Mouse (Mus musculus): ENCODE measurements around the gene Fam173a.

Gene Fam173a

DNA sequence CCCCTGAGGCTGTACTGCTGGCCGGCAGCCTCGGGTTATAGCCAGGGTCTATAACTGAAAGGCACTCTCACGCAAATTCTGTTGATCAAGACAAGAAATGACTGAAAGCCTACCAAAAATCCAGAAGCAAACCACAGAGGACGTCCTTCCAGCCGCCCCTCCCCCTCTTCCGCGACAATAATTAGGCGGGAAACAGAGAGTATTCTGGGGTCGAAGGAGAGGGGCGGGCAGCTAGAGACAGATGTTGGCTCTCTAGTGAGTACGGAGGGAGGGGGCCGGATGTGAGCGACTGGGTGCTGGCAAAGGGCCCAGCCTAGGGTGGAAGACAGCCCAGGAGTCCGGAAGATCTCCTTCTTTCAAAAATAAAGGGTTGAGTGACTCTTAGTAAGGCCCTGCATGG is at the start of gene Fam173a:
Gene Fam173a, minus strand, starts transcription at position 287 of the 400 bp plus-strand sequence.
- peak; percentile 54 for DNase-seq (ENCODE audit: low spot score)

DNA sequence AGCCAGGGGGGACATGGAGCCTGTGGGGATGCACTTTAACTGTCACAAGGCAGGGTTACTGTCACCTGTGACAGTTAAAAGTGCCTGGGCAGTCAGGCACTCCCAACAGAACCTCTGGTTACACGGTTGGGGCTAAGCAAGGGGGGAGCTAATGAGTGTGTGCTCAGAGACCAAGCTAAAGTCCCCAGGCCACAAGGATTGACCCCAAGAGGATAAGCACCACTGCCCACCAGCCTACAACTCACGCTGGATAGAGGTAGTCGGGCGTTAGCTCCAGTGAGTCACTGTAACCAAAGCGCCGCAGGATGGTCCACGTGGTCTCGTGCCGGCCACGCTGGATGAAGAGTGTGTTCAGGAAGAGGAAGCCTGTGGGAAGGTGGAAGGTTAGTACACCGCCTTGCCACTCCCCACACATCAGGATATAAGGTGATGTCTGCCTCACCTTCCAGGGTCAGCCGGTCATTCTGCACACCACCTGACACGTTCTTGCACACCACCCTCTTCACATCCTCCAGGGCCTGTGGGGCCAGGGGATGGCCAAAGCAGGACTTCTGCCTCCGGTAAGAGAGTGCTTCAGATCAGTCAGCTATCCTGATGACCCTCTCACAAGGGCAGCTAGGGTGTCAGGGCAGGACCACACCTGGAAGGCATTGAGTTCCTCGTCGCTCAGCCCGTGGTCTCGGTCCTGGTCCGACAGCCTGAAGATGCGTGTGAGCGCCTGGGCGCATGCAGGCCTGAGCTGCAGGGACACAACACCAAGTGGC is 48.6 kb upstream of the Fam173a start, which contains the start of gene Gm20683:
Gene Gm20683, minus strand, starts transcription at position 647 of the 764 bp plus-strand sequence.
- DNase-seq (ENCODE audit: low spot score) = no peak

DNA sequence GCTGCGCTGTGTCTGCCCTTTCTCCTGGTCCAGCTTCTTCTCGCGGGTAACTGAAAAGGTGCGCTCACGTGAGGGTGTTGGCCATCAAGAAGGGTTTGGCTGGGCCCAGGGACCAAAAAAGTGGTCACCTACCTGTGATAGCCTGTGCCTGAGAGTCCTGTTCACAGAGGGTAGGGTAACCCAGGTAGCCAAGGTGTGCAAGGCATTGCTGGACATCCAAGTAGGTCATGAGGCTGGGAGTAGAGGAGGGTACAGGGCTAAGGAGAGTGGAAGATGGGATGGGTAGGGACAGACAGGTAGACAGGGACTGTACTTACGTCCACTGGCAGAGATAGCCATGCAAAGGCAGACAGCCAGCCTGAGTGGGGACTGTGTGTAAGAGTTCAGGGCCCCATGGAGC is 47.8 kb upstream of the Fam173a start:
- no peak for DNase-seq (ENCODE audit: low spot score)

DNA sequence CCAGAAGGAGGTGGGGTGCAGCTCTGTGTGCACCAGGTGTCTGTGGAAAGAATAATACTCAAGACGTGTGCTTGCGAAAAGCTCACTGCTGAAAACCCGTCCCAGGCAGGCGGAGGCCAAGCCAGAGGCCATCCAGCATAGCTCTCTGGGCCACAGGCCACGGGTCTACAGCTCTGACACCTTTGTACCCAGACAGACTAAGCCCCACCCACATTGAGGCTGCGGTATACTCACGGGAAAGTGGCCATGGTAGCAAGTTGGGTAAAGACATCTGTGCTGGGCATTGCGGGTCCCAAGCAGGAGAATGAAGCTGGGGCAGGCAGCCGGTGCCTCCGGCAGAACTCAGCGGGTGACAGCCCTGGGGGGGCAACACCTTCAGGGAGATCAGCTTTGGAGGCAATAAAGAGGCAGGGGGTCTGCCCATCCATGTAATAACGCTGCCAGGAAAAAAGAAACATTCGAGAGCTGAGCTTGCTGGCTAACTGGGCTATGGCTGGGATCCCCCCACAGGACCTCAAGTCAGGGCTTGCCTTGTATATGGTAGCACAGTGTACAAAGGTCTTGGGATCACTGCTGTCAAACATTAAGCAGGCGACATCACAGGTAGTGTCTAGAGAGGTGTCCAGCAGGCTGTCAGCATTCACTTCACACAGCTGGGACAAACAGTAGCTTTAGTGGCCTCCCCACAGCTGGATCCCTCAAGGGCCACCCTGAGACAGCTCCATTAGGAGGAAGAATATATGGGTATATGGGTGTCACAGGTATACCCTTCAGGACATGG is 46.9 kb upstream of the Fam173a start:
- no peak for DNase-seq (ENCODE audit: low spot score)

DNA sequence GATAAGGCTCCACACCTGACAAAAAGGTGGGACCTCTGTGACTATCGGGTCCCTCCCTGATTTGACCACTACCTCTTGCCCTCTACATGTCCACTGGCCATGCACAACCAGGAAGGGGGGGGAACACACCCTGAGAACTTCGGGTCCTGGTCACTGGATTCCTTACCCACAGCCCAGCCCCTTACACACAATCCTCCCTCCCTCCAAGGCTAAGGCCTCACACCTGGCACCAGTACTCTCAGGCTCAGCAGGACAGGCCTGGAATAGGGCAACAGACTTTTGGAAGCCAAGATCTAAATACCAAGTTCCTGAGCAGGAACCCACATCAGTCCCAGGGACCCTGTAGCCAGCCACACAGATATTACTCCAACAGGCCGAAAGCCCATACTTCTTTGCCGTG is 46.2 kb upstream of the Fam173a start:
- no peak for DNase-seq (ENCODE audit: low spot score)

- DNase-seq (ENCODE audit: low spot score) = no peak
Measured at GRCm38 (mm10) chr17:25837533-25837932, 44.8 kb upstream of the Fam173a start.

- DNase-seq (ENCODE audit: low spot score) = no peak
Measured at GRCm38 (mm10) chr17:25837076-25837410, 44.3 kb upstream of the Fam173a start, which contains the start of gene Rhbdl1. Rhbdl1 (minus strand) TSS chr17:25837295.

DNA sequence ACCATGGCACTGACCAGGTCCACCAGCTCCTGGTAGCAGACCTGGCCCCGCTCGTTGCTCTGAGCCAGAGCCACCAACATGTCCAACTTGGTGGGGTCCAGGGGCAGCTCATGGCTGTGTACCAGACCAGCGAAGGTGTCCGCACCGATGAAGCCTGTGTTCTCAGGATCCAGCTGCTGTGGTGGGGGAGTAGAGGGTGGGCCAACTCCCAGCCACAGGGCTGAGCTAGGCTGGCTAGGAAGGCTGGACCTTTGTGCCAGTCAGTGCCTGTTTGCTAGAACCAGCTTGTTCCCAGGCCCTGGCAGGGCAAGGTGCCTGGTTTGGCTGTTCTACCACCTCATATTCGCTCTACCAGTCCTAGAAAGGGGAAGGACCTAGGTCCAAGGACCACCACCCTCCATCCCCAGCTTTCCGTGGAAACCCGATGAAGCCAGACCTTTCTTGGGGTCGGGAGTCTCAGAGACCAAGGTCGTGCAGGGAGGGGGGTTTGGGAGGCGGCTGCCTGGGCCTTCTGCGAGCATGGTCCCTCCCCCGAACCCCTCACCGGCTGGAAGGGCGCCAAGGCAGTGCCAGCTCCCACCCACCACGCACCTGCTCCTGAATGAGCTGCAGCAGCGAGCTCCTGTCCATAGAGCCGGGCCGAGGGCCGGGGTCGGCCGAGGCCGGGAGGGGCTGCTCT is 43.8 kb upstream of the Fam173a start:
- DNase-seq (ENCODE audit: low spot score) = no peak

DNA sequence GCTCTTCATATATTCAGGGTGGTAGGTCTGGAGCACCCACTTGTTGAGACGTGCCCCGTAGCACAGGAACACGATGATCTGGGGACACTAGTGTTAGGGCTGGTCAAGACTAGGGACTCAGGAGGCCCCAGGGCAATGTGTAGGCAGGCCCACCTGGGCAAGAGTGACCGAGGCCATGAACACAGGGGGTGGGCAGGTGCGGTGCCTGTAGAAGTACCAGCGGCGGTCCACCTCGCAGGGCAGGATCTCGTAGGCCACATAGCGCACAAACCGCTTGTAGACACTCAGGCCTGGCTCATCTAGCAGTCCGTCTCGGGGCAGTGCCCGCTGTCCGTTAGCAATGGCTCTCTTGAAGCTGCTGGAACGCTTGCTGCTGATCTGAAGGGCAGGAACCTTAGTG is 43.1 kb upstream of the Fam173a start:
- no peak for DNase-seq (ENCODE audit: low spot score)

GRCm38 (mm10) chr17:25835301-25835700 is 42.6 kb upstream of the Fam173a start:
- DNase-seq (ENCODE audit: low spot score) = no peak

- DNase-seq (ENCODE audit: low spot score) = no peak
Measured at GRCm38 (mm10) chr17:25834595-25835222, 42.0 kb upstream of the Fam173a start.

- DNase-seq (ENCODE audit: low spot score) = no peak
Measured at GRCm38 (mm10) chr17:25833961-25834594, 41.4 kb upstream of the Fam173a start.

GRCm38 (mm10) chr17:25833291-25833663 is 40.6 kb upstream of the Fam173a start, which contains the start of gene Stub1:
Stub1 (minus strand) TSS chr17:25833404.
- DNase-seq (ENCODE audit: low spot score) = no peak

DNA sequence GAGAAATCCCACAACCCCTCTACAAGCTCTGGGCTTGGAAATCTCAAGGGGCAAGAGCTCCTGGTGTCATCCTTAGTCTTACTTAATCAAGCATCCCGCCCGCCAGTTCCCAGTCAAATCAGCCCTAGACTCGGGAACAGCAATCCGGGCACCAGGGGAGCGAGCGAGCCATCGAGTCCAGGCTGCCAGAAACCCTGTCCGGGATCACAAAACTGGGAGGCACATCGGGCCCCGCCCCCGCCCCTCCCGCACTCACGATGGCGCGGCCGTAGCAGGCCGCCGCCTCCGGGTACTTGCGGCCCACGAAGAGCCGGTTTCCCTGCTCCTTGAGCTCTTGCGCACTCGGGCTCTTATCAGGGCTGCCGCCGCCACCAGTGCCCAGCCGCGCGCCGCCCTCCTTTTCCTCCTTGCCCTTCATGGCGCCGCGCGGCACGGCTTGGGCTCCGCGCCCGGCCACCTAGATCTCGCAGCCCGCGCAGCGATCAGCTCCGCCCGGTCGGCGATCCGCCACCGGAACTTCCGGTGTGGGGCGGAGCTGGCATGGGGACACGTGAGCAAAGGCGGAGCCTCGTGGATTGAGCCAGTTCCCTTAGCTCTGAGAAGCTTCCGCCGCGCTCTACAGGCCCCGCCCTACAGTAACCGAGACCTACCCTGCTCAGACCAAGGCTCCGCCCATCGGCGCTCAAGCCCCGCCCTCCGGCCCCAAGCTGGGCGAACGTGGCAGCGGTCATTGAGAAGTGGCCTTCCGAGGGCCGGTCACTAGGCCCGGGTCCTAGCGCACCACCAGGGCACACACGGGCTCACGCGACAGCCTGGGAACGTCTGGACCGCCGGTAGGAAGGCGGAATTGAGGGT is 40.0 kb upstream of the Fam173a start:
- peak; percentile 96 for DNase-seq (ENCODE audit: low spot score)

DNA sequence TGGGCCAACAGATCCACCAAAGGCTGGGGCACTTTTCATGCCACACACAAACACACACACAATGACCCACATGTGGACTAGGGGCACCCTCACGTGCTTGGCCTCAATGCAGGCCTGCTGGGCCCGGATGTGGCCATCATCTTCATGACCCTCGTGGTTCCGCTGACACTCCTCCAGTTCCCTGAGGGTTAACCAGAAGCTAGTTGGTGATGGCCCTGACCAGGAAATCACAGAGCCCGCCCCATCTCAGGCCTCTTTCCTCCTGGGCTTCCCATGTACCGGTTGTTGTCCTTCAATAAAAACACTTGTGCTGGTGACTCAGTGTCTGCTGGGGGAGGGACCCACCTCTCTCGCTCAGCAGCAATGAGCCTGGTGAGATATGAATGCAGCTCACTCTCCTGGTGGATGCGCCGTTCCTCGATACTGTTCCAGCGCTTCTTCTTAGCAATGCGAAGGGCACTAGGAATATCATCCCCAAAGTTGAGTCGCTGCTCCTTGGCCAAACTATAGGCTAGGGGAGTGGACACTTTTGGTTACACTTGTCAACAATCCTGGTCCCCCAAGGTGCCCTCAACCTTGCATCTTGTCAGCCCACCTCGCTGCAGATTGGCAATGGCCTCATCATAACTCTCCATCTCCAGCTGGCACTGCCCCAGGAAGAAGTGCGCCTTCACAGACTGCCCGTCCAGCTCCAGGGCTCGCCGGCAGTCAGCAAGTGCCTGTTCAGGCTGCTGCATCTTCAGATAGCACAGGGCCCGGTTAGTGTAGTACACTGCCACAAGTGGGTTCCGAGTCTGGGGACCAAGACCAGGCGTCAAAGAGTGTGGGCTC is 39.0 kb upstream of the Fam173a start:
- DNase-seq (ENCODE audit: low spot score) = no peak

GRCm38 (mm10) chr17:25830806-25831431 is 38.2 kb upstream of the Fam173a start:
- DNase-seq (ENCODE audit: low spot score) = no peak

DNA sequence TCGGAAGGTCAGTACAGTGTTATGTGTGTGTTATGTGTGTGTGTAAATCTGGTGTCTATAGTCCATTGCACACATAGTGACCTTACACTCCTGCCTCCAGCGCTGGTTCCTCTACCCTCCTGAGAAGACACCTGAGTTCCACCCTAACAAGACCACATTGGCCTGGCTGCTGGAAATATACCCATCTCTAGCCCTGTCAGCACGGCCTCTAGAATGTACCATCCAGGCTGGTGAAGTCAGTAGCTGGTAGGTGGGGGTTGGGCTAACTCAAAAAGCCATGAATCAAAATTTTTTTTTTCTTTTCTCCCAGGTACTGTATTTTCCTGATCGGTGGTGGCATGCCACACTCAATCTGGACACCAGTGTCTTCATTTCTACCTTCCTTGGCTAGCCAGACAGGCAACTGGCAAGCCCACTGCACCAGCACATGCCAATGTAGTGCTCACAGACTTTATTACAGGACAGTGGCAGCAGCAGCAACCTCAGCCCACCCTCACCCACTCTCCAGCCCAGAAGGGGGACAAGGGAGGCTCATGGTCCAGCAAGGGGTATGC is 37.6 kb upstream of the Fam173a start:
- no peak for DNase-seq (ENCODE audit: low spot score)

DNA sequence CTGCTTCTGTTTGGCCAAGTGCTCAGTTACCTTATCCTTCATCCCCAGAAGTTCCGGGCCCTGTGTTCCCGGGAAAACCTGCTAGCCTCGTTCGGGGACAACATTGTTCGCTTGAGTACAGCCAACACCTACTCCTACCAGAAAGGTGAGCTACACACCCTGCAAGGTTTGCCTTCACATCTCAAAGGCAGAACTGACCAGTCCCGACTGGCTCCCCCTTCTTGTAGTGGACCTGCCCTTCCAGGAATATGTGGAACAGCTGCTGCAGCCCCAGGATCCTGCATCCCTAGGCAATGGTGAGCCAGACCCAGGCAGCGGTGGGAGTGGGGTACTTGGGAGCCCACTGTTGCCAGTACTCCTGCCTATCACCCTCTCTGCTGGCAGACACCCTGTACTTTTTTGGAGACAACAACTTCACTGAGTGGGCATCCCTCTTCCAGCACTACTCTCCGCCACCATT is 36.9 kb upstream of the Fam173a start:
- no peak for DNase-seq (ENCODE audit: low spot score)

Data from spleen, adult 12 weeks (tissue).